Mouse (Mus musculus): Measurements from ENCODE around the gene Patl1.
"Not testable (repeated sequence)": the region's sequence is repeated elsewhere in the genome, so short reads cannot be mapped to it uniquely, and the experiment has no call there.

Patl1 gene

DNA sequence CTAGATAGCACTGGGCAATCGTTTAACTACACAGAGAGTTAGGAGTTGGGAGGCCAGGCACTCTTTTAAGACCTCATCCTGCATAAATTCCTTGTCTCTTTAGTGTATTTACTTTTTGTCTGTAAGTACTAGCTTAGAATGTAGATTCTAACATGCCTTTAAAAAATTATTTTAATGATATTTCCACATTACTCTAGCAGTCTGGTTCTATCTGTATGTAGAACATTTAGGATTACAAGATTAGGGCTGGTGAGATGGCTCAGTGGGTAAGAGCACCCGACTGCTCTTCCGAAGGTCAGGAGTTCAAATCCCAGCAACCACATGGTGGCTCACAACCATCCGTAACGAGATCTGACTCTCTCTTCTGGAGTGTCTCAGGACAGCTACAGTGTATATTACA, 72.4 kb downstream of the Patl1 start:
- H3K36me3 ChIP-seq (ENCODE audit: control insufficient read depth, insufficient read depth, low read length, poor library complexity, severe bottlenecking), result peaks cover 20% of the 10 kb centered on the region
- DNase-seq (ENCODE audit: low read depth, low spot score); H3K27me3 ChIP-seq (ENCODE audit: control insufficient read depth, insufficient read depth, low read length, poor library complexity, severe bottlenecking): not testable (repeated sequence)

DNA sequence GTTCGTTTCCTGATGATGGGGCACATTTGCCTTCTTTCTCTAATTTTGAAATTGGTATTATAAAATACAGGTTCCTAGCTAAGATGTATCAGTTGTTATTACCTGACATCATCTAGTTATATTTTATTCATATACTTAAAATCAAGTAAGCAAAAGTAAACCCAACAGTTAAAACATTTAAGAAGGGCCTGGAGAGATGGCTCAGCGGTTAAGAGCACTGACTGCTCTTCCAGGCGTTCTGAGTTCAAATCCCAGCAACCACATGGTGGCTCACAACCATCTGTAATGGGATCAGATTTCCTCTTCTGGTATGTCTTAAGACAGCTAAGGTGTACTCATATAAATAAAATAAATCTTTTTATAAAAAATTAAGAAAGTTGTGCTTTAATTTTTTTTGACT, 75.6 kb downstream of the Patl1 start:
- H3K27me3 ChIP-seq (ENCODE audit: control insufficient read depth, insufficient read depth, low read length, poor library complexity, severe bottlenecking), result no peaks in the 10 kb centered on the region
- no peak for DNase-seq (ENCODE audit: low read depth, low spot score)
- H3K36me3 ChIP-seq (ENCODE audit: control insufficient read depth, insufficient read depth, low read length, poor library complexity, severe bottlenecking), result peaks cover 15% of the 10 kb centered on the region

DNA sequence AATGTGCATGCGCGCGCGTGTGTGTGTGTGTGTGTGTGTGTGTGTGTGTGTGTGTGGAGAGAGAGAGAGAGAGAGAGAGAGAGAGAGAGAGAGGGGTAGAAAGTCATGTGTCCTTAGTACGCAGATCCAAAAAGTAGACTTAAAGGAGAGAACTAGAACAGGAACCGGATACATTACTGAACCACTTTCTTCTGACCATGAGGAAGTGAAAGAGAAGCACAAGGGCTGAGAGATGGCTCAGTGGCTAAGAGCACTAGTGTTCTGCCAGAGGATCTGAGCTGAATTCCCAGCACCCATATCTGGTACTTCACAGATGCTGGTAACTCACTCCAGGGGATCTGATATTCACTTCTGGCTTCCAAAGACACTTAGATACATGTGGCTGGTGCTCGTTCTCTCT, 77.1 kb downstream of the Patl1 start:
- Histone ChIP-seq H3K27me3 (ENCODE audit: control insufficient read depth, insufficient read depth, low read length, poor library complexity, severe bottlenecking) (no peaks in the 10 kb centered on the region), H3K36me3 (ENCODE audit: control insufficient read depth, insufficient read depth, low read length, poor library complexity, severe bottlenecking) (peaks cover 9% of the 10 kb centered on the region)
- peak; percentile 77 for DNase-seq (ENCODE audit: low read depth, low spot score)

DNA sequence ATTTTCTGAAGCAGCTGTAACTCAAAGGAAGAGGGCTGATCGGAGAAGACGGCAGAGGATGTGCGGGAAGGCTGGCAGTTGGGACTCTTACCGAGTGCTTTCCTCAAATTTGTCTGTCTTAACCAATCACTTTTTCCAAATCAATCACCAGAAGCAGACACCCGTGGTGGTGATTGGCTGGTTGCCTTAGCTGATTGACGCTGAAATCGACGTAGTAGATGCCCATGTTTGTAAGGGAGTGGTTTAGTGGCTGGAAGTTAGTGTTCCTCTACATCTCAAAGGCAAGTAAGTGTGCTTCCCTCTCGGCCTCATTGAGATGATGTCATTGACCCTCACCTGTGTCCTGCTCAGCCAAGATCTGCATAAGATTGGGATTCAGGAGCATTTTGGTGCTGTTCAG, 79.8 kb downstream of the Patl1 start:
- H3K36me3 ChIP-seq (ENCODE audit: control insufficient read depth, insufficient read depth, low read length, poor library complexity, severe bottlenecking), result peaks cover 7% of the 10 kb centered on the region
- no peaks in the 10 kb centered on the region for H3K27me3 ChIP-seq (ENCODE audit: control insufficient read depth, insufficient read depth, low read length, poor library complexity, severe bottlenecking)
- no peak for DNase-seq (ENCODE audit: low read depth, low spot score)

DNA sequence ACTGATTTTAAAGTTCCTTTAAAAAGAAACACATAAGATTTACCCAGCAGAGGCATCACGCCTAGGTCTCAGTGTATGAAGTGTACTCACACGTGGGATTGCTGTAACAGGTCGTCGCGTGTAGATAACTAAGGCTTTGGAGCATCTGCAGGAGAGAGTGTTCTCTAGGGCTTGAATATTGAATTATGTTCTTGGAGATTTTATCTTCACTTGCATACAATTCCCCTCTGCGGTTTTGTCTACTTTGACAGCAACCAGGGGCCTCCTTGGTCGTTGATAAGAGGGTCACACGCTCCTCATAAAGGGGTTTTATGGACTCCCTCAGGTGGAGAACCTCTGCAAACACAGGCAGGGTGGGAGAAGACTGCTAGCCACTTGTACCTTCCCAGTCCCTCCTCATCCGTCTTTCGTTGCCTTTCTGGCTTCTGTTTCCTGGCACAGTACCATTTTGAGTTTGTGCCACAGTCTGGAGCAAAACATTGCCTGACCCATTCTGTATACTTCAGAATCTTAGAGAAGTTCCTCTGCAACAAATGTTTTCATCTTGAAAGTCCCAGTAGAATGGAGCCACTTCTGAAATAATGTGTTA, 80.3 kb downstream of the Patl1 start:
- no peaks in the 10 kb centered on the region for H3K27me3 ChIP-seq (ENCODE audit: control insufficient read depth, insufficient read depth, low read length, poor library complexity, severe bottlenecking)
- H3K36me3 ChIP-seq (ENCODE audit: control insufficient read depth, insufficient read depth, low read length, poor library complexity, severe bottlenecking), result peaks cover 5% of the 10 kb centered on the region

More for the DNA sequence above, 80.3 kb downstream of the Patl1 start:
- no peak for DNase-seq (ENCODE audit: low read depth, low spot score)

Measured in splenic B cell, adult 2 months (primary cell).